Mouse (Mus musculus) MEL (cell line): Measurements from ENCODE around the gene Phf2.

ENCODE experiments used
- BHLHE40 ChIP-seq: IDR thresholded peaks from 2 replicates; pipeline ENCODE4 v1.6.1; 2012; ENCODE audit warnings: low read depth, mild to moderate bottlenecking, inconsistent platforms, low read length, improper control_type of control experiment, borderline replicate concordance
- CTCF ChIP-seq, 3 experiments: IDR thresholded peaks in 2 of 3; conservative IDR thresholded peaks in 1 of 3; 2 replicates each; pipeline ENCODE4 v1.5.1; 2011 to 2012; ENCODE audit warnings: low read length in 3 of 3, low read depth in 2 of 3, mild to moderate bottlenecking in 2 of 3, improper control_type of control experiment in 1 of 3, inconsistent platforms in 1 of 3, mixed read lengths in 1 of 3, moderate library complexity in 1 of 3; ENCODE audit not compliant: control insufficient read depth in 1 of 3, insufficient read depth in 1 of 3, poor library complexity in 1 of 3, severe bottlenecking in 1 of 3
- EP300 ChIP-seq, 2 experiments: IDR thresholded peaks; 2 replicates each; pipeline ENCODE4 v1.6.1; 2011; ENCODE audit warnings: improper control_type of control experiment in 2 of 2, low read length in 2 of 2, low read depth in 1 of 2, mild to moderate bottlenecking in 1 of 2
- MAFK ChIP-seq: IDR thresholded peaks from 2 replicates; pipeline ENCODE4 v1.6.1; 2011; ENCODE audit warnings: low read depth, mild to moderate bottlenecking, low read length, improper control_type of control experiment, borderline replicate concordance
- MEF2A ChIP-seq: IDR thresholded peaks from 2 replicates; pipeline ENCODE4 v1.6.1; 2014; ENCODE audit warnings: low read depth, mild to moderate bottlenecking, inconsistent platforms, low read length, improper control_type of control experiment; ENCODE audit not compliant: poor library complexity, insufficient replicate concordance, severe bottlenecking; ENCODE audit errors: extremely low read depth
- POLR2A ChIP-seq, 2 experiments: IDR thresholded peaks; 2 replicates each; pipeline ENCODE4 v1.6.1; 2011 to 2012; ENCODE audit warnings: low read length in 2 of 2, mild to moderate bottlenecking in 2 of 2, control low read depth in 1 of 2, improper control_type of control experiment in 1 of 2, low read depth in 1 of 2, moderate library complexity in 1 of 2; ENCODE audit not compliant: control insufficient read depth in 1 of 2, insufficient read depth in 1 of 2, poor library complexity in 1 of 2
- SMC3 ChIP-seq: IDR thresholded peaks from 2 replicates; pipeline ENCODE4 v1.6.1; 2011; ENCODE audit warnings: low read depth, low read length, improper control_type of control experiment
- UBTF ChIP-seq: IDR thresholded peaks from 2 replicates; pipeline ENCODE4 v1.6.1; 2012; ENCODE audit warnings: low read depth, mild to moderate bottlenecking, inconsistent platforms, low read length, improper control_type of control experiment, moderate library complexity, borderline replicate concordance; ENCODE audit not compliant: insufficient read depth
- USF1 ChIP-seq: IDR thresholded peaks from 2 replicates; pipeline ENCODE4 v1.6.1; 2014; ENCODE audit warnings: low read depth, mild to moderate bottlenecking, inconsistent platforms, low read length, improper control_type of control experiment, moderate library complexity
- ZC3H11A ChIP-seq: IDR thresholded peaks from 2 replicates; pipeline ENCODE4 v1.6.1; 2012; ENCODE audit warnings: low read depth, mild to moderate bottlenecking, inconsistent platforms, low read length, improper control_type of control experiment

GRCm38 (mm10) chr13:48841905-48842592 is 28.9 kb downstream of the Phf2 start:
- no peak for TF ChIP-seq CTCF (IDR thresholded peaks at IDR 0.05 in 2 of 3, conservative IDR thresholded peaks at IDR 0.05 in 1 of 3; ENCODE audit: control insufficient read depth in 1 of 3, insufficient read depth in 1 of 3, low read depth in 2 of 3, low read length in 3 of 3, poor library complexity in 1 of 3, severe bottlenecking in 1 of 3)
- no peak for TF ChIP-seq ZC3H11A
- TF ChIP-seq BHLHE40, result no peak
- TF ChIP-seq UBTF, result no peak
- no peak for TF ChIP-seq MAFK
- no peak for TF ChIP-seq EP300 (IDR thresholded peaks at IDR 0.05; ENCODE audit: low read depth in 1 of 2, low read length in 2 of 2)
- TF ChIP-seq MEF2A, result no peak
- TF ChIP-seq POLR2A (IDR thresholded peaks at IDR 0.05; ENCODE audit: control insufficient read depth in 1 of 2, insufficient read depth in 1 of 2, low read depth in 1 of 2, low read length in 2 of 2, poor library complexity in 1 of 2), result no peak
- TF ChIP-seq USF1, result no peak
- no peak for TF ChIP-seq SMC3
